ENCODE assay signal across 18 mouse cellular contexts in genomic region chr14:100642076-100642475, GRCm38 (mm10).
"Had no signal": no experiment of that assay in that cellular context is flagged by ENCODE, and none has a peak within 500 bp of the region (broad histone marks: within the 10 kb centered on the region; RNA-seq: fewer than 3 reads in every experiment).

No protein-coding gene starts in this region.

- H3K9me3 ChIP-seq: midbrain, embryonic 10.5 days; midbrain, embryonic 13.5 days; midbrain, embryonic 15.5 days; neural tube, embryonic 13.5 days; neural tube, embryonic 15.5 days had no signal

- H3K4me2 ChIP-seq: lung, embryonic 14.5 days; midbrain, embryonic 13.5 days; midbrain, embryonic 15.5 days; neural tube, embryonic 13.5 days; neural tube, embryonic 15.5 days had no signal

- H3K9ac ChIP-seq: lung, embryonic 14.5 days; midbrain, embryonic 13.5 days; midbrain, embryonic 15.5 days; neural tube, embryonic 13.5 days; neural tube, embryonic 15.5 days had no signal

- H3K4me3 ChIP-seq: midbrain, embryonic 10.5 days; midbrain, embryonic 13.5 days; midbrain, embryonic 15.5 days; myocyte; neural tube, embryonic 13.5 days; neural tube, embryonic 15.5 days had no signal

- H3K4me1 ChIP-seq: midbrain, embryonic 10.5 days; midbrain, embryonic 13.5 days; midbrain, embryonic 15.5 days; neural tube, embryonic 13.5 days; neural tube, embryonic 15.5 days had no signal

- H3K27me3 ChIP-seq: midbrain, embryonic 13.5 days; midbrain, embryonic 15.5 days; neural tube, embryonic 13.5 days; neural tube, embryonic 15.5 days had no signal

- H3K27ac ChIP-seq: midbrain, embryonic 10.5 days; midbrain, embryonic 13.5 days; midbrain, embryonic 15.5 days; neural tube, embryonic 13.5 days; neural tube, embryonic 15.5 days had no signal

- H3K36me3 ChIP-seq: midbrain, embryonic 10.5 days; midbrain, embryonic 13.5 days; midbrain, embryonic 15.5 days; neural tube, embryonic 13.5 days; neural tube, embryonic 15.5 days had no signal

- DNase-seq: lung, adult 18-20 months; lung, embryonic 14.5 days; lung, postnatal 10 days; lung, postnatal 4 days; retina, postnatal 1 day; right cerebral cortex, adult 18-20 months; right cerebral cortex, postnatal 25 days; right cerebral cortex, postnatal 4 days; spleen, adult 18-20 months; thymus, adult 2 months; thymus, postnatal 25 days; thymus, postnatal 4 days had no signal

- ATAC-seq: midbrain, embryonic 13.5 days; midbrain, embryonic 15.5 days had no signal
